Mouse (Mus musculus): ENCODE measurements around the gene Vps33b.

- no peak for TF ChIP-seq GATA1 (IDR thresholded peaks at IDR 0.05; ENCODE audit: borderline replicate concordance, low read length)
- no peak for TF ChIP-seq FLI1 (IDR thresholded peaks at IDR 0.05; ENCODE audit: low read length)
Observed at GRCm38 (mm10) chr7:80285725-80286124, 16.3 kb downstream of the Vps33b start.

Data from megakaryocyte, embryonic 14.5 days (primary cell).